Mouse (Mus musculus) CH12.LX (cell line): ENCODE results near the gene Trp53inp2.

ENCODE experiments used
- CTCF ChIP-seq, 2 experiments: IDR thresholded peaks in 1 of 2; conservative IDR thresholded peaks in 1 of 2; 2 replicates each; pipeline ENCODE4 v1.5.1; 2011 to 2012; ENCODE audit warnings: low read depth in 2 of 2, low read length in 2 of 2, improper control_type of control experiment in 1 of 2, inconsistent platforms in 1 of 2, mild to moderate bottlenecking in 1 of 2, moderate library complexity in 1 of 2
- ETS1 ChIP-seq: conservative IDR thresholded peaks from 2 replicates; pipeline ENCODE4 v1.6.1; 2012; ENCODE audit warnings: low read depth, mild to moderate bottlenecking, inconsistent platforms, low read length, improper control_type of control experiment, moderate library complexity
- MXI1 ChIP-seq: IDR thresholded peaks from 2 replicates; pipeline ENCODE4 v1.6.1; 2011; ENCODE audit warnings: mild to moderate bottlenecking, low read depth, low read length, improper control_type of control experiment
- POLR2A ChIP-seq: IDR thresholded peaks from 2 replicates; pipeline ENCODE4 v1.6.1; 2011; ENCODE audit warnings: low read depth, mild to moderate bottlenecking, improper control_type of control experiment, low read length
- TBP ChIP-seq: conservative IDR thresholded peaks from 2 replicates; pipeline ENCODE4 v1.6.1; 2011; ENCODE audit warnings: low read depth, low read length, improper control_type of control experiment
- TCF12 ChIP-seq: IDR thresholded peaks from 2 replicates; pipeline ENCODE4 v1.6.1; 2014; ENCODE audit warnings: low read depth, mild to moderate bottlenecking, inconsistent platforms, low read length, improper control_type of control experiment
- UBTF ChIP-seq: IDR thresholded peaks from 2 replicates; pipeline ENCODE4 v1.6.1; 2012; ENCODE audit warnings: low read depth, mild to moderate bottlenecking, inconsistent platforms, low read length, improper control_type of control experiment, moderate library complexity
- USF1 ChIP-seq: IDR thresholded peaks from 2 replicates; pipeline ENCODE4 v1.6.1; 2014; ENCODE audit warnings: low read depth, mild to moderate bottlenecking, inconsistent platforms, low read length, improper control_type of control experiment
- ZKSCAN1 ChIP-seq: IDR thresholded peaks from 2 replicates; pipeline ENCODE4 v1.6.1; 2012; ENCODE audit warnings: low read depth, inconsistent platforms, low read length, improper control_type of control experiment, borderline replicate concordance

GRCm38 (mm10) chr2:155385090-155385489 lies 4.2 kb downstream of the Trp53inp2 start:
- TF ChIP-seq POLR2A (no peak), UBTF (no peak), CTCF (conservative IDR thresholded peaks at IDR 0.05 in 1 of 2, IDR thresholded peaks at IDR 0.05 in 1 of 2; ENCODE audit: low read depth in 2 of 2, low read length in 2 of 2) (peak; percentile 11 to 96; a peak in 3 of 4 replicates), ETS1 (no peak), ZKSCAN1 (no peak), TBP (no peak), TCF12 (no peak), MXI1 (no peak), USF1 (no peak)
